Mouse (Mus musculus): ENCODE measurements at regions not wholly inside any gene's neighbourhood (a gene's known extent, or its start where the extent isn't known, plus 50 kb on each side); places are given as distances from the start of the nearest gene placed in this dataset.

DNA sequence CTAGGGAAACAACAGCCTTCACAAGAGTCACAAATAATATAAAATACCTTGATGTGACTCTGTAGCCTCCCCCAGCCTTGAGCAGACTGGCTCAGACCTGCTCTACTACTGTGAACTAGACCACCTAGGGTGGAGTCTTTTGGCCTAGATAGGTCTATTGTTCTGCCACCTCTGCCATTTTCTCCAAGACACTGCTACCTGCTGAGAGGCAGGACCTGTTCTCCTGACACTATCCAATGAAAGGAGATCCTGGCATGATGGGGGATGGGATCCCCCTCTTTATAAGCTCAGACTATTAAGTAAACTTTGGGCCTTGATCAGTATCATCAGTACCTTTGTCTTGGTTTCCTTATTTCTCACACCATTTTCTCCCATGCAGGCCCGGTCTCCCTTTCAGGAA lies 118.7 kb downstream of the Spopl start:
- in situ Hi-C loops (cut with MboI, MseI): loop anchor here (25.0 kb wide), 1 partner anchor 784 kb away; no protein-coding TSS in a partner anchor
